Mouse (Mus musculus) neural tube, embryonic 15.5 days (tissue): ENCODE results near the gene Cacna1h. TPM values are rescaled to one million over a fixed set of nuclear protein-coding genes. Genes with fewer than 3 reads are reported as not detected.
A peak's percentile ranks its signal among the peaks of the same experiment; 100 is the strongest.

Source experiments
- ATAC-seq: fragments of 200-750 bp; cut with Nextera tagmentation; 2 replicates; pipeline ENCODE4 v1.8.0; 2017; ENCODE audit warnings: mild to moderate bottlenecking, moderate TSS enrichment, moderate library complexity; ENCODE audit not compliant: low FRiP score
- H3K27ac ChIP-seq: fragments of 300-500 bp; sonication (generic); replicated peaks from 2 replicates; pipeline ENCODE4 v1.5.1; 2015; ENCODE audit warnings: mild to moderate bottlenecking, inconsistent platforms
- H3K27me3 ChIP-seq: fragments of 300-500 bp; sonication (generic); replicated peaks from 2 replicates; pipeline ENCODE4 v1.6.1; 2015; ENCODE audit warnings: inconsistent platforms
- H3K36me3 ChIP-seq: fragments of 300-500 bp; sonication (generic); 2 replicates; pipeline ENCODE4 v1.6.1; 2015; ENCODE audit warnings: inconsistent platforms
- H3K4me1 ChIP-seq: fragments of 300-500 bp; sonication (generic); 2 replicates; pipeline ENCODE4 v1.6.1; 2015; ENCODE audit warnings: inconsistent platforms
- H3K4me2 ChIP-seq: fragments of 300-500 bp; sonication (generic); 2 replicates; pipeline ENCODE4 v1.6.1; 2015; ENCODE audit warnings: inconsistent platforms, mild to moderate bottlenecking, moderate library complexity
- H3K4me3 ChIP-seq: fragments of 300-500 bp; sonication (generic); replicated peaks from 2 replicates; pipeline ENCODE4 v1.5.1; 2015; ENCODE audit warnings: mild to moderate bottlenecking, inconsistent platforms
- H3K9ac ChIP-seq: fragments of 300-500 bp; sonication (generic); replicated peaks from 2 replicates; pipeline ENCODE4 v1.6.1; 2015; ENCODE audit warnings: mild to moderate bottlenecking, inconsistent platforms
- H3K9me3 ChIP-seq: fragments of 300-500 bp; sonication (generic); replicated peaks from 2 replicates; pipeline ENCODE4 v1.6.1; 2016; ENCODE audit warnings: inconsistent platforms
- WGBS: fragments of 180-500 bp; shearing (Covaris S2); methylation state at CpG from one replicate; pipeline ENCODE4 v1.1.7; 2015; ENCODE audit warnings: mixed read lengths; 5-methylcytosine and 5-hydroxymethylcytosine counted together
- polyA plus RNA-seq: library from polyadenylated mRNA; unstranded; fragments of >200 nt; fragmentation: Nextera tagmentation; extraction: Ambion mirVana; gene quantifications from 2 replicates; pipeline ENCODE4 v1.2.1, GENCODE M21; 2015

Gene Cacna1h
- polyA plus RNA-seq, 1 experiment from 2014 or later, result 10.9 TPM

GRCm38 (mm10) chr17:25467781-25468180 lies 34.2 kb upstream of the Cacna1h start:
- 74% methylated on average over 6 of the region's 6 CpGs for WGBS
- Histone ChIP-seq H3K9me3 (no peaks in the 10 kb centered on the region), H3K4me2 (no peak overlapping the region), H3K9ac (no peak overlapping the region), H3K27me3 (peaks cover 16% of the 10 kb centered on the region), H3K4me3 (no peak overlapping the region), H3K27ac (no peak overlapping the region), H3K4me1 (peaks cover 9% of the 10 kb centered on the region; the same call in 1 of the 2 replicates), H3K36me3 (no peaks in the 10 kb centered on the region)
- ATAC-seq, result no peak

DNA sequence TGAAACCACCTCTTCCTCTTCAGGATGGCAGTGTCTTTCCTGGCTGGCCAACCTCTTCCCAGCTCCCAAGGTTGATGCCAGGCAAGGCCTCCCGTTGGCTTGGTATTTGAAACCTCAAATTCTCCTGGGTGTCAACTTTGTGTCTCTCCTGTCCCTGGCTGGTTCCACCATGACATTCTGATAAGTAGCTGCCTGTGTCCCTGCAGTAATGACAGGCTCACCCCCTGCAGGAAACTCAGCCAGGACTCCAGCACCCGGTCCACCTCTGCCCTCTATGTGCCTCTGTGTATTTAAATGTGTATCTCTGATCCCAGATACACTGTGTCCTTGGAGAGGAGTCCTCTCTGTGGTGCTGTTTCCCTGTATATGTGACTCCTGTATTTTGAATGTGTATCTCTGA lies 32.7 kb upstream of the Cacna1h start:
- H3K9me3 ChIP-seq, result no peaks in the 10 kb centered on the region
- H3K27ac ChIP-seq, result no peak overlapping the region
- H3K9ac ChIP-seq, result no peak overlapping the region
- peaks cover 16% of the 10 kb centered on the region for H3K4me1 ChIP-seq
- no peaks in the 10 kb centered on the region for H3K36me3 ChIP-seq
- no peak overlapping the region for H3K4me2 ChIP-seq
- peaks cover 5% of the 10 kb centered on the region for H3K27me3 ChIP-seq
- no peak for ATAC-seq
- no peak overlapping the region for H3K4me3 ChIP-seq
- WGBS, result 96% methylated on average over 2 of the region's 2 CpGs

- Histone ChIP-seq H3K9ac (no peak overlapping the region), H3K9me3 (no peaks in the 10 kb centered on the region), H3K4me2 (no peak overlapping the region), H3K4me1 (peaks cover 8% of the 10 kb centered on the region), H3K36me3 (no peaks in the 10 kb centered on the region), H3K27me3 (no peaks in the 10 kb centered on the region; the same call in 1 of the 2 replicates), H3K4me3 (no peak overlapping the region), H3K27ac (no peak overlapping the region)
- no peak for ATAC-seq
- 86% methylated on average over 4 of the region's 4 CpGs for WGBS
Observed at GRCm38 (mm10) chr17:25464091-25464490, 30.5 kb upstream of the Cacna1h start.

DNA sequence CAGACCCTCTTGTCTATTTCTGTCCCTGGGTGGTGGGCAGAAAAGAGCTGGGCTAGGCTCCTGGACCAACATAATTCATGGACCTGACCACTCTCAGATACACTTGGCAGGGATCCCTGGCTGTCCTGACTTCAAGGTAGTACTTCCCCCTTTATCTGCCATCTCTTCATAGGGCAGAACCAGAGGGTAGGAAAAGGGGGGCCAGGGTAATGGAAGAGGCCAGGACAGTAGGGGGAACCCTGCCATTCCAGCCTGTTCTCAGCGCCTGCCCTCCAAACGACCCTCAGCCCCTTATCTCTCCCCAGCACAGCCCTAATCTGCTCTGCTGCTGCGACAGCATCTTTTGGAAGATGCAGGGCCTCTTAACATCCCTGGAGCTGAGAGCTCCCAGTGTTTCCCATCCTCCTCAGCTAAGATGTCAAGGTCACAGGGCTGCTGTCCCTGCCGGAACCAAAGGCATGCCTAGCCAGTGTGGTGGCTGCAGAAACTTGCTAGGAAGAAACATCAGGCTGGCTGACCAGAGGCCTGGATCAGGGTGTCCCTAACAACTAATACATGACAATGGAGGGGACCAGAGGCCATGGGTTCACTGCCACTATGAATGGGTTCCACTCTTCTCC lies 29.9 kb upstream of the Cacna1h start:
- Histone ChIP-seq H3K27me3 (no peaks in the 10 kb centered on the region; the same call in 1 of the 2 replicates), H3K4me1 (peaks cover 8% of the 10 kb centered on the region), H3K9ac (no peak overlapping the region), H3K4me2 (no peak overlapping the region), H3K9me3 (no peaks in the 10 kb centered on the region), H3K4me3 (no peak overlapping the region), H3K27ac (no peak overlapping the region), H3K36me3 (no peaks in the 10 kb centered on the region)
- WGBS, result 68% methylated on average over 4 of the region's 4 CpGs
- no peak for ATAC-seq

- H3K4me2 ChIP-seq, result no peak overlapping the region
- no peaks in the 10 kb centered on the region for H3K9me3 ChIP-seq
- H3K4me1 ChIP-seq, result peaks cover 8% of the 10 kb centered on the region
- 0 out of 2 replicates have a peak overlapping the region, but pooled peaks have one; percentile 28 for H3K27ac ChIP-seq
- H3K27me3 ChIP-seq, result no peaks in the 10 kb centered on the region; the same call in 1 of the 2 replicates
- ATAC-seq, result peak; percentile 41; the same call in 1 of the 2 replicates
- H3K9ac ChIP-seq, result no peak overlapping the region; the same call in 1 of the 2 replicates
- WGBS, result 5% methylated on average over 9 of the region's 9 CpGs
- H3K36me3 ChIP-seq, result no peaks in the 10 kb centered on the region
- H3K4me3 ChIP-seq, result no peak overlapping the region
Observed at GRCm38 (mm10) chr17:25462236-25462875, 28.8 kb upstream of the Cacna1h start.

DNA sequence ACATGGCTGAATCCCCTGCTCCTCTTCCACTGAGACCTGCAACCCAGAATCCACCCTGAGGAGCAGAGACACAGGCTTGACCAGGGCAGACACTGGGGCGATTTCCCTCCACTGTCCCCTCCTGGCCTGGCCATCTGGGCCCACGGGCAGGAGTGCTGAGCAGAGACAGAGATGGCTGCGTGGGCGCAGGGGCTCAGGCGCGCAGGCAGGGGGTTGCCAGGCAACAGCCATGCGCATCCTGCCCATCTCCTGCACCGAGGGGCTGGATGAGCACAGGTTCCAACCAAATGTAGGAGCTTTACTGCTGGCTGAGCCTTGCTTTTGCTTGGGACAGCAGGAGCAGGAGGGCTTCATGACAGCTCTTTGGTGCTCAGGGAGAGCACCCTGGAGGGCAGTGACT lies 23.0 kb upstream of the Cacna1h start:
- Histone ChIP-seq H3K4me2 (no peak overlapping the region), H3K27me3 (no peaks in the 10 kb centered on the region), H3K9ac (no peak overlapping the region), H3K9me3 (no peaks in the 10 kb centered on the region), H3K36me3 (no peaks in the 10 kb centered on the region), H3K4me3 (no peak overlapping the region), H3K4me1 (peaks cover 9% of the 10 kb centered on the region), H3K27ac (no peak overlapping the region)
- WGBS, result 40% methylated on average over 8 of the region's 8 CpGs
- ATAC-seq, result peak; percentile 61; the same call in 1 of the 2 replicates

GRCm38 (mm10) chr17:25454272-25454671 lies 20.7 kb upstream of the Cacna1h start, which contains the start of gene Tekt4:
Gene Tekt4 (plus strand): TSS chr17:25454615.
- Histone ChIP-seq H3K4me3 (no peak within 1 kb of the TSS), H3K27me3 (no peaks in the 10 kb centered on the region), H3K4me1 (peaks cover 9% of the 10 kb centered on the region), H3K36me3 (no peaks in the 10 kb centered on the region), H3K27ac (0 out of 2 replicates have a peak within 1 kb of the TSS, but pooled peaks have one; percentile 39), H3K9me3 (no peaks in the 10 kb centered on the region), H3K9ac (no peak within 1 kb of the TSS), H3K4me2 (no peak within 1 kb of the TSS)
- WGBS, result 46% methylated on average over 2 of the region's 2 CpGs
- ATAC-seq, result no peak

GRCm38 (mm10) chr17:25452246-25452965 lies 18.8 kb upstream of the Cacna1h start:
- Histone ChIP-seq H3K9ac (no peak overlapping the region), H3K27ac (no peak overlapping the region), H3K4me2 (no peak overlapping the region), H3K27me3 (no peaks in the 10 kb centered on the region), H3K9me3 (no peaks in the 10 kb centered on the region), H3K36me3 (no peaks in the 10 kb centered on the region), H3K4me3 (no peak overlapping the region), H3K4me1 (peaks cover 9% of the 10 kb centered on the region)
- ATAC-seq, result no peak
- 80% methylated on average over 5 of the region's 5 CpGs for WGBS

GRCm38 (mm10) chr17:25450329-25450728 lies 16.7 kb upstream of the Cacna1h start:
- no peaks in the 10 kb centered on the region; the same call in 1 of the 2 replicates for H3K4me1 ChIP-seq
- no peak overlapping the region for H3K4me3 ChIP-seq
- H3K27ac ChIP-seq, result no peak overlapping the region
- H3K9me3 ChIP-seq, result no peaks in the 10 kb centered on the region
- H3K4me2 ChIP-seq, result no peak overlapping the region
- 72% methylated on average over 4 of the region's 4 CpGs for WGBS
- no peak overlapping the region for H3K9ac ChIP-seq
- no peaks in the 10 kb centered on the region for H3K36me3 ChIP-seq
- no peaks in the 10 kb centered on the region for H3K27me3 ChIP-seq
- no peak for ATAC-seq

DNA sequence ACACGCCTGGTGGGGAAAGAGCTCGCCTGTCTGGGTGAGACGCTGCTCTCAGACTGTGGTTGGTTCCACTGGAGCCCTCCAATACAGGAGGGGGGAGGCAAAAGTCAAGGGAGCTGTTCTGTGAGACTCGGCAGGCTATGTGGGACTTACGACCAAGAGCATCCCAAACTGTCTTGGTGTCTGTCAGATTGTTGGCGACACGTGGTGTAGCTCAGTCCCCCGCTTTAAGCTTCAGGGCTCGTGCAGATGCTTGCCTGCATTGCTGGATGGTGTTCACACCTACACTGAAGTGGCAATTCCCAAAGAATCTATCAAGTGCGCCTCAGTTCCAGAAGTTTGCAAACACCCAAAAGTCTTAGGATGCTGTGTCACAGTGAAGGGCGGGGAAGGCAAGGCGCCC lies 14.3 kb upstream of the Cacna1h start:
- peaks cover 3% of the 10 kb centered on the region; the same call in 1 of the 2 replicates for H3K4me1 ChIP-seq
- H3K27ac ChIP-seq, result no peak overlapping the region
- H3K36me3 ChIP-seq, result no peaks in the 10 kb centered on the region
- no peak overlapping the region for H3K9ac ChIP-seq
- 81% methylated on average over 12 of the region's 12 CpGs for WGBS
- H3K4me2 ChIP-seq, result no peak overlapping the region
- peaks cover 3% of the 10 kb centered on the region; the same call in 1 of the 2 replicates for H3K27me3 ChIP-seq
- no peak overlapping the region for H3K4me3 ChIP-seq
- no peak for ATAC-seq
- H3K9me3 ChIP-seq, result no peaks in the 10 kb centered on the region

DNA sequence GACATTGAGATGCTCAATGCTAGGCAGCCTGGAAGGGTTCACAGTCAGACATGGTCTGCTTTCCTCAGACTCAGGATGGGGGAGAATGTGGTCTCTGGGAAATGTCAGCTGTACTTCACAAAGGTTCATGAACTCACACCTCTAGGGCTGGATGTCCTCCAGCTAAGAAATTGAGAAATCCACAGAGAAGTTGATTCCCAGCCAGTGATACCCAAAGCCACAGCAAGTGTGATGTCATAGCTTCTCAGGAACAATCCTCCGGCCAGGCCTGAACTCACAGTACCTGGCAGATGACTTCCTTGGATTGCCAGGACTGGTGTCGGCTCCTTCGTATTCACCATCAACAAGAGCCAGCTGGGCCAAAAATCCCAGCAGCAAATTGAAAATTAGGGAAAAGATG lies 12.3 kb upstream of the Cacna1h start:
- Histone ChIP-seq H3K27me3 (peaks cover 3% of the 10 kb centered on the region; the same call in 1 of the 2 replicates), H3K4me1 (peaks cover 3% of the 10 kb centered on the region; the same call in 1 of the 2 replicates), H3K4me2 (no peak overlapping the region), H3K9me3 (no peaks in the 10 kb centered on the region), H3K27ac (no peak overlapping the region), H3K36me3 (no peaks in the 10 kb centered on the region), H3K4me3 (no peak overlapping the region), H3K9ac (no peak overlapping the region)
- ATAC-seq, result no peak
- WGBS, result 90% methylated on average over 3 of the region's 3 CpGs
